In genomic region chr16:10520908-10521614, GRCm38 (mm10) we compare ENCODE assay signal across 8 mouse cellular contexts. TPM values are rescaled to one million over a fixed set of nuclear protein-coding genes. Genes with fewer than 3 reads are reported as not detected.
A peak's percentile ranks its signal among the peaks of the same experiment; 100 is the strongest.
DNase-seq lines count a peak whose midpoint lies in the region; ATAC-seq and TF ChIP-seq lines count a peak whose summit lies in the region.

No protein-coding gene starts in this region.

- DNase-seq in ES-E14 (ENCODE audit: low read depth, low spot score): peak; percentile 66
- DNase-seq in brain, embryonic 18.5 days (ENCODE audit: low read depth, low spot score): peak; percentile 47
- peak; percentile 90 for DNase-seq in forebrain, embryonic 14.5 days (ENCODE audit: low spot score)
- peak; percentile 76 to 83 for DNase-seq in heart, postnatal 36 days
- peak; percentile 91 for DNase-seq in layer of hippocampus, adult 11-12 months (ENCODE audit: low spot score)
- peak; percentile 85 for DNase-seq in lung, postnatal 0 days (ENCODE audit: low spot score)
- DNase-seq in retina, postnatal 7 days (ENCODE audit: low read depth, low spot score): peak; percentile 64
- peak; percentile 64 to 80 for DNase-seq in urinary bladder, postnatal 4 days (ENCODE audit: low spot score in 2 of 2)

- ATAC-seq in forebrain, embryonic 14.5 days: peak; percentile 81
- ATAC-seq in lung, postnatal 0 days: peak; percentile 69

- no peaks in the 10 kb centered on the region for H3K36me3 ChIP-seq in ES-E14 (ENCODE audit: control insufficient read depth, insufficient read depth, low read length, poor library complexity, severe bottlenecking)
- H3K36me3 ChIP-seq in forebrain, embryonic 14.5 days (ENCODE audit: control insufficient read depth, insufficient read depth, low read length): no peaks in the 10 kb centered on the region
- H3K36me3 ChIP-seq in lung, postnatal 0 days (ENCODE audit: insufficient read depth, low read length): no peaks in the 10 kb centered on the region

- in situ Hi-C loops in ES-E14 (cut with MboI; ENCODE audit: low sequenced_read_pairs in 2 of 2, unreplicated experiment in 2 of 2): loop anchor here (25.0 kb wide), 2 partner anchors 234 to 434 kb away; no protein-coding TSS in a partner anchor

- peak; percentile 88 for TF ChIP-seq CTCF in lung, postnatal 0 days (IDR thresholded peaks at IDR 0.05)

- intact Hi-C loops in heart, postnatal 36 days (cut with DNase I): loop anchor here (2.0 to 5.0 kb wide), 4 partner anchors 104 to 432 kb away; partner anchors contain the start of gene Tekt5

- H3K9me3 ChIP-seq in ES-E14 (ENCODE audit: control insufficient read depth, insufficient read depth, low read depth, low read length): no peaks in the 10 kb centered on the region
- no peaks in the 10 kb centered on the region for H3K9me3 ChIP-seq in forebrain, embryonic 14.5 days (replicated peaks; ENCODE audit: control insufficient read depth, low read length)
- no peaks in the 10 kb centered on the region for H3K9me3 ChIP-seq in lung, postnatal 0 days (ENCODE audit: low read length)

- TF ChIP-seq EP300 in lung, postnatal 0 days (IDR thresholded peaks at IDR 0.05): no peak

- no peaks in the 10 kb centered on the region for H3K27me3 ChIP-seq in forebrain, embryonic 14.5 days (replicated peaks; ENCODE audit: control insufficient read depth, insufficient read depth, low read length)
- H3K27me3 ChIP-seq in lung, postnatal 0 days (replicated peaks; ENCODE audit: insufficient read depth, low read length): no peaks in the 10 kb centered on the region

- H3K9ac ChIP-seq in ES-E14 (ENCODE audit: insufficient read depth, low read depth, low read length, poor library complexity, severe bottlenecking): no peak overlapping the region
- no peak overlapping the region for H3K9ac ChIP-seq in forebrain, embryonic 14.5 days (ENCODE audit: low read length)
- H3K9ac ChIP-seq in lung, postnatal 0 days (replicated peaks; ENCODE audit: low read depth): no peak overlapping the region

- H3K4me2 ChIP-seq in forebrain, embryonic 14.5 days (ENCODE audit: low read length): no peak overlapping the region
- no peak overlapping the region for H3K4me2 ChIP-seq in lung, postnatal 0 days (replicated peaks; ENCODE audit: low read depth, low read length)

- no peak overlapping the region for H3K27ac ChIP-seq in ES-E14 (ENCODE audit: insufficient read depth, low read depth, low read length, poor library complexity, severe bottlenecking)
- H3K27ac ChIP-seq in forebrain, embryonic 14.5 days (ENCODE audit: low read depth, low read length): no peak overlapping the region
- H3K27ac ChIP-seq in lung, postnatal 0 days (ENCODE audit: low read length): no peak overlapping the region

- WGBS in forebrain, embryonic 14.5 days: 46% methylated on average over 2 of the region's 2 CpGs
- WGBS in lung, postnatal 0 days: 45% methylated on average over 2 of the region's 2 CpGs

- H3K4me3 ChIP-seq in ES-E14 (ENCODE audit: insufficient read depth in 1 of 2, low read depth in 1 of 2, low read length in 2 of 2, poor library complexity in 1 of 2, severe bottlenecking in 1 of 2): no peak overlapping the region
- H3K4me3 ChIP-seq in forebrain, embryonic 14.5 days (ENCODE audit: low read depth, low read length): no peak overlapping the region
- no peak overlapping the region for H3K4me3 ChIP-seq in lung, postnatal 0 days (ENCODE audit: low read depth, low read length)

- peaks cover 0 to 2% of the 10 kb centered on the region in 2 experiments; a peak in 1 of 4 replicates for H3K4me1 ChIP-seq in ES-E14 (ENCODE audit: control insufficient read depth in 2 of 2, insufficient read depth in 2 of 2, low read length in 2 of 2, poor library complexity in 1 of 2)
- H3K4me1 ChIP-seq in forebrain, embryonic 14.5 days (ENCODE audit: control insufficient read depth, insufficient read depth, low read length): no peaks in the 10 kb centered on the region
- no peaks in the 10 kb centered on the region; the same call in 1 of the 2 replicates for H3K4me1 ChIP-seq in lung, postnatal 0 days (ENCODE audit: insufficient read depth, low read depth, low read length)

TF ChIP-seq in ES-E14, 5 proteins besides CTCF, POLR2A, EP300 and RAD21:
- peak; percentile 64 for TF ChIP-seq ZC3H11A (IDR thresholded peaks at IDR 0.05; ENCODE audit: borderline replicate concordance, low read depth, low read length)
- TF ChIP-seq HCFC1 (IDR thresholded peaks at IDR 0.05; ENCODE audit: borderline replicate concordance, insufficient read depth, low read length): no peak
- TF ChIP-seq MAFK (IDR thresholded peaks at IDR 0.05; ENCODE audit: insufficient read depth, low read depth, low read length): no peak
- TF ChIP-seq ZNF384 (IDR thresholded peaks at IDR 0.05; ENCODE audit: low read depth, low read length): no peak

RNA-seq across cellular contexts. Expression of gene Dexi, which starts 21.8 kb away (rescaled TPM):
- total RNA-seq in ES-E14 (2012; rRNA removed): 5.8 TPM in 2 replicates
- 16.9 and 21.6 TPM in 2 replicates for polyA plus RNA-seq in forebrain, embryonic 14.5 days (2014; fragmentation: Nextera tagmentation; extraction: Ambion mirVana)
- 10 to 100 TPM; 37.1 to 37.6 TPM for total RNA-seq in heart, postnatal 36 days (2021)
- polyA plus RNA-seq in lung, postnatal 0 days (2015; fragmentation: Nextera tagmentation; extraction: Ambion mirVana): 19.2 and 19.4 TPM in 2 replicates

RNA-seq across cellular contexts. Expression of gene Clec16a, which starts 24.1 kb away (rescaled TPM):
- total RNA-seq in ES-E14 (2012; rRNA removed): 14.6 and 16.2 TPM in 2 replicates
- polyA plus RNA-seq in forebrain, embryonic 14.5 days (2014; fragmentation: Nextera tagmentation; extraction: Ambion mirVana): 50.2 and 65.6 TPM in 2 replicates
- total RNA-seq in heart, postnatal 36 days (2021): 10 to 100 TPM; 52.8 TPM
- 32.0 and 34.6 TPM in 2 replicates for polyA plus RNA-seq in lung, postnatal 0 days (2015; fragmentation: Nextera tagmentation; extraction: Ambion mirVana)

RNA-seq across cellular contexts. Expression of gene Ciita, which starts 41.2 kb away (rescaled TPM):
- total RNA-seq in ES-E14 (2012; rRNA removed): 0.05 and 0.22 TPM in 2 replicates
- 0.12 and 0.15 TPM in 2 replicates for polyA plus RNA-seq in forebrain, embryonic 14.5 days (2014; fragmentation: Nextera tagmentation; extraction: Ambion mirVana)
- 1 to 10 TPM in 1 of 2 experiments, under 1 TPM in 1; 0.72 to 1.2 TPM for total RNA-seq in heart, postnatal 36 days (2021)
- 1.3 and 1.4 TPM in 2 replicates for polyA plus RNA-seq in lung, postnatal 0 days (2015; fragmentation: Nextera tagmentation; extraction: Ambion mirVana)
